Mouse (Mus musculus) lung, postnatal 0 days (tissue): ENCODE measurements at regions not wholly inside any gene's neighbourhood (a gene's known extent, or its start where the extent isn't known, plus 50 kb on each side); places are given as distances from the start of the nearest gene placed in this dataset.

ENCODE experiments used
- CTCF ChIP-seq: IDR thresholded peaks from 2 replicates; pipeline ENCODE4 v1.5.1; 2016; ENCODE audit warnings: antibody characterized with exemption, mild to moderate bottlenecking
- EP300 ChIP-seq: IDR thresholded peaks from 2 replicates; pipeline ENCODE4 v1.6.1; 2016; ENCODE audit warnings: antibody characterized with exemption, mild to moderate bottlenecking, control low read depth

GRCm38 (mm10) chr1:185140317-185140716 lies 63.6 kb upstream of the Rab3gap2 start:
- TF ChIP-seq EP300 (no peak), CTCF (no peak)
